Mouse (Mus musculus): ENCODE data around the gene Grasp.

GRCm38 (mm10) chr15:101248029-101248710 lies 24.2 kb downstream of the Grasp start:
- TF ChIP-seq CTCF (conservative IDR thresholded peaks at IDR 0.05; ENCODE audit: insufficient read depth, insufficient read length, low read depth, low read length) (no peak), POLR2A (IDR thresholded peaks at IDR 0.05; ENCODE audit: low read depth, low read length) (no peak)
